24 mouse cellular contexts compared by ENCODE assay signal in genomic region chr2:26155737-26156136, GRCm38 (mm10). TPM values are rescaled to one million over a fixed set of nuclear protein-coding genes. Genes with fewer than 3 reads are reported as not detected.
DNase-seq lines count a peak whose midpoint lies in the region; ATAC-seq lines count a peak whose summit lies in the region.
"Had no signal": no experiment of that assay in that cellular context is flagged by ENCODE, and none has a peak within 500 bp of the region (broad histone marks: within the 10 kb centered on the region; RNA-seq: fewer than 3 reads in every experiment).

No protein-coding gene starts in this region.

- H3K4me1 ChIP-seq in hindbrain, embryonic 15.5 days (replicated peaks) = peaks cover 36% of the 10 kb centered on the region
- H3K4me1 ChIP-seq in hindbrain, embryonic 10.5 days (replicated peaks) = peaks cover 25% of the 10 kb centered on the region
- peaks cover 15% of the 10 kb centered on the region for H3K4me1 ChIP-seq in midbrain, embryonic 12.5 days
- peaks cover 16% of the 10 kb centered on the region for H3K4me1 ChIP-seq in midbrain, embryonic 10.5 days
- H3K4me1 ChIP-seq in midbrain, embryonic 16.5 days (ENCODE audit: control insufficient read depth, insufficient read depth, low read length) = peaks cover 17% of the 10 kb centered on the region
- H3K4me1 ChIP-seq: embryonic facial prominence, embryonic 12.5 days; heart, embryonic 10.5 days had no signal

- no peak overlapping the region for H3K9ac ChIP-seq in hindbrain, embryonic 15.5 days
- H3K9ac ChIP-seq in midbrain, embryonic 12.5 days (replicated peaks) = no peak overlapping the region
- H3K9ac ChIP-seq in midbrain, embryonic 16.5 days (ENCODE audit: low read depth, low read length) = no peak overlapping the region
- H3K9ac ChIP-seq: embryonic facial prominence, embryonic 12.5 days; forebrain, embryonic 15.5 days had no signal

- no peak overlapping the region for H3K4me3 ChIP-seq in hindbrain, embryonic 15.5 days
- no peak overlapping the region for H3K4me3 ChIP-seq in hindbrain, embryonic 10.5 days
- no peak overlapping the region for H3K4me3 ChIP-seq in midbrain, embryonic 12.5 days
- H3K4me3 ChIP-seq in midbrain, embryonic 10.5 days = no peak overlapping the region
- no peak overlapping the region for H3K4me3 ChIP-seq in midbrain, embryonic 16.5 days (ENCODE audit: low read depth, low read length)
- H3K4me3 ChIP-seq: embryonic facial prominence, embryonic 12.5 days; forebrain, embryonic 15.5 days; heart, embryonic 10.5 days had no signal

- H3K9me3 ChIP-seq in hindbrain, embryonic 15.5 days = no peaks in the 10 kb centered on the region
- no peaks in the 10 kb centered on the region for H3K9me3 ChIP-seq in hindbrain, embryonic 10.5 days
- H3K9me3 ChIP-seq in midbrain, embryonic 12.5 days = no peaks in the 10 kb centered on the region
- no peaks in the 10 kb centered on the region for H3K9me3 ChIP-seq in midbrain, embryonic 10.5 days (replicated peaks)
- no peaks in the 10 kb centered on the region for H3K9me3 ChIP-seq in midbrain, embryonic 16.5 days (replicated peaks; ENCODE audit: control insufficient read depth, low read length, poor library complexity, severe bottlenecking)
- H3K9me3 ChIP-seq: embryonic facial prominence, embryonic 12.5 days; forebrain, embryonic 15.5 days; G1E; heart, embryonic 10.5 days had no signal

- ATAC-seq in hindbrain, embryonic 15.5 days (ENCODE audit: low FRiP score, low read depth) = no peak
- ATAC-seq in midbrain, embryonic 12.5 days (ENCODE audit: low FRiP score, low read depth) = no peak
- no peak for ATAC-seq in midbrain, embryonic 16.5 days
- ATAC-seq: CD4-positive, CD25-positive, alpha-beta regulatory T cell, adult 4 months had no signal

- no peaks in the 10 kb centered on the region for H3K27me3 ChIP-seq in hindbrain, embryonic 15.5 days
- H3K27me3 ChIP-seq in hindbrain, embryonic 10.5 days (ENCODE audit: insufficient read depth, poor library complexity, severe bottlenecking) = no peaks in the 10 kb centered on the region; the same call in 1 of the 2 replicates
- no peaks in the 10 kb centered on the region for H3K27me3 ChIP-seq in midbrain, embryonic 12.5 days
- no peaks in the 10 kb centered on the region for H3K27me3 ChIP-seq in midbrain, embryonic 10.5 days (ENCODE audit: low read depth, poor library complexity, severe bottlenecking)
- H3K27me3 ChIP-seq in midbrain, embryonic 16.5 days (ENCODE audit: control insufficient read depth, insufficient read depth, low read depth, low read length) = no peaks in the 10 kb centered on the region
- H3K27me3 ChIP-seq: embryonic facial prominence, embryonic 12.5 days; forebrain, embryonic 15.5 days had no signal

- H3K4me2 ChIP-seq in hindbrain, embryonic 15.5 days = no peak overlapping the region
- H3K4me2 ChIP-seq in midbrain, embryonic 12.5 days (replicated peaks) = no peak overlapping the region
- H3K4me2 ChIP-seq in midbrain, embryonic 16.5 days (ENCODE audit: low read length) = no peak overlapping the region
- H3K4me2 ChIP-seq: embryonic facial prominence, embryonic 12.5 days; forebrain, embryonic 15.5 days had no signal

- peak; percentile 64 to 69 for DNase-seq in cerebellum, postnatal 10 days
- DNase-seq in cerebellum, adult 18-20 months = no peak
- no peak for DNase-seq in hindbrain, embryonic 10.5 days (ENCODE audit: low spot score)
- no peak for DNase-seq in midbrain, embryonic 10.5 days (ENCODE audit: low spot score)
- DNase-seq in urinary bladder, postnatal 4 days (ENCODE audit: low spot score in 2 of 2) = no peak
- DNase-seq: adrenal gland, adult 8-10 months; adrenal gland, postnatal 36 days; B cell, adult 2 months; cerebellum, adult 8-10 months; cerebellum, postnatal 25 days; gastrocnemius, postnatal 36 days; heart, adult 18-20 months; heart, postnatal 10 days had no signal

- no peaks in the 10 kb centered on the region for H3K36me3 ChIP-seq in hindbrain, embryonic 15.5 days
- no peaks in the 10 kb centered on the region for H3K36me3 ChIP-seq in hindbrain, embryonic 10.5 days
- H3K36me3 ChIP-seq in midbrain, embryonic 12.5 days = no peaks in the 10 kb centered on the region
- no peaks in the 10 kb centered on the region for H3K36me3 ChIP-seq in midbrain, embryonic 10.5 days
- H3K36me3 ChIP-seq in midbrain, embryonic 16.5 days (ENCODE audit: control insufficient read depth, insufficient read depth, low read length) = no peaks in the 10 kb centered on the region
- H3K36me3 ChIP-seq: embryonic facial prominence, embryonic 12.5 days; forebrain, embryonic 15.5 days; heart, embryonic 10.5 days had no signal

- 72% methylated on average over 3 of the region's 3 CpGs for WGBS in hindbrain, embryonic 15.5 days
- 73% methylated on average over 3 of the region's 3 CpGs for WGBS in hindbrain, embryonic 10.5 days
- WGBS in midbrain, embryonic 12.5 days = 83% methylated on average over 3 of the region's 3 CpGs
- WGBS in midbrain, embryonic 10.5 days = 74% methylated on average over 3 of the region's 3 CpGs
- 72% methylated on average over 3 of the region's 3 CpGs for WGBS in midbrain, embryonic 16.5 days

- peak overlapping the region; percentile 61; the same call in 1 of the 2 replicates for H3K27ac ChIP-seq in hindbrain, embryonic 15.5 days (replicated peaks)
- no peak overlapping the region for H3K27ac ChIP-seq in hindbrain, embryonic 10.5 days
- H3K27ac ChIP-seq in midbrain, embryonic 12.5 days (replicated peaks) = 0 out of 2 replicates have a peak overlapping the region, but pooled peaks have one; percentile 8
- no peak overlapping the region for H3K27ac ChIP-seq in midbrain, embryonic 10.5 days (replicated peaks)
- peak overlapping the region; percentile 80 for H3K27ac ChIP-seq in midbrain, embryonic 16.5 days (ENCODE audit: low read length)
- H3K27ac ChIP-seq: embryonic facial prominence, embryonic 12.5 days; heart, embryonic 10.5 days had no signal

RNA-seq across cellular contexts. Expression of gene Nacc2, which starts 32.7 kb away (rescaled TPM):
- 18.0 and 21.3 TPM in 2 replicates for polyA plus RNA-seq in hindbrain, embryonic 15.5 days (2015; fragmentation: Nextera tagmentation; extraction: Ambion mirVana)
- 6.2 and 8.4 TPM in 2 replicates for polyA plus RNA-seq in hindbrain, embryonic 10.5 days (2016; fragmentation: Nextera tagmentation; extraction: Ambion mirVana)
- 8.7 and 11.1 TPM in 2 replicates for polyA plus RNA-seq in midbrain, embryonic 12.5 days (2016; fragmentation: Nextera tagmentation; extraction: Ambion mirVana)
- 4.3 and 5.6 TPM in 2 replicates for polyA plus RNA-seq in midbrain, embryonic 10.5 days (2016; fragmentation: Nextera tagmentation; extraction: Ambion mirVana)
- polyA plus RNA-seq in midbrain, embryonic 16.5 days (2015; fragmentation: Nextera tagmentation; extraction: Ambion mirVana) = 14.1 and 18.1 TPM in 2 replicates

RNA-seq across cellular contexts. Expression of gene Lhx3, which starts 52.4 kb away (rescaled TPM):
- polyA plus RNA-seq in hindbrain, embryonic 15.5 days (2015; fragmentation: Nextera tagmentation; extraction: Ambion mirVana) = 4.1 and 4.2 TPM in 2 replicates
- 4.4 and 6.3 TPM in 2 replicates for polyA plus RNA-seq in hindbrain, embryonic 10.5 days (2016; fragmentation: Nextera tagmentation; extraction: Ambion mirVana)
- 0.10 and 0.13 TPM in 2 replicates for polyA plus RNA-seq in midbrain, embryonic 12.5 days (2016; fragmentation: Nextera tagmentation; extraction: Ambion mirVana)
- polyA plus RNA-seq in midbrain, embryonic 10.5 days (2016; fragmentation: Nextera tagmentation; extraction: Ambion mirVana) = 0.35 and 0.49 TPM in 2 replicates
- not detected in 2 replicates for polyA plus RNA-seq in midbrain, embryonic 16.5 days (2015; fragmentation: Nextera tagmentation; extraction: Ambion mirVana)
- polyA plus RNA-seq: CD4-positive, CD25-positive, alpha-beta regulatory T cell, adult 4 months; cortical plate, adult 2 months; forebrain, embryonic 11.5 days; G1E; heart, embryonic 14.5 days had no signal

Comparison
In these comparisons a context has a peak if more than half of its experiments do, and no peak if none do; other contexts are left out.
1. DNase-seq: peak in cerebellum, postnatal 10 days (2 of 2); none in cerebellum, adult 18-20 months (0 of 2), hindbrain, embryonic 10.5 days (single experiment), midbrain, embryonic 10.5 days (single experiment) and urinary bladder, postnatal 4 days (0 of 2).
2. H3K27ac ChIP-seq: peak in hindbrain, embryonic 15.5 days (single experiment), midbrain, embryonic 12.5 days (single experiment) and midbrain, embryonic 16.5 days (single experiment); none in hindbrain, embryonic 10.5 days (single experiment) and midbrain, embryonic 10.5 days (single experiment).